Mouse (Mus musculus): ENCODE data around the gene Rdx. TPM values are rescaled to one million over a fixed set of nuclear protein-coding genes. Genes with fewer than 3 reads are reported as not detected.

The Rdx gene
- total and polyA plus RNA-seq, 3 experiments, result 103 to 152 (median 109) TPM

GRCm38 (mm10) chr9:52072202-52072601, 25.2 kb downstream of the Rdx start:
- H3K4me1 ChIP-seq (ENCODE audit: control insufficient read depth in 1 of 2, insufficient read depth in 2 of 2, low read length in 2 of 2), result peaks cover 0 to 17% of the 10 kb centered on the region in 2 experiments; a peak in 2 of 4 replicates
- H3K4me3 ChIP-seq (ENCODE audit: control insufficient read depth in 1 of 2, insufficient read depth in 1 of 2, low read depth in 2 of 2, low read length in 2 of 2), result no peak overlapping the region
- H3K79me2 ChIP-seq (ENCODE audit: control insufficient read depth, insufficient read depth, low read length, poor library complexity), result no peaks in the 10 kb centered on the region; the same call in 1 of the 2 replicates
- H3K9me3 ChIP-seq (replicated peaks; ENCODE audit: insufficient read depth, low read length), result no peaks in the 10 kb centered on the region
- peaks cover 11 to 75% of the 10 kb centered on the region in 2 experiments for H3K36me3 ChIP-seq (ENCODE audit: control insufficient read depth in 1 of 2, insufficient read depth in 2 of 2, low read length in 2 of 2)
- TF ChIP-seq CTCF (IDR thresholded peaks at IDR 0.05 in 2 of 3, conservative IDR thresholded peaks at IDR 0.05 in 1 of 3; ENCODE audit: control insufficient read depth in 1 of 3, insufficient read depth in 1 of 3, low read depth in 2 of 3, low read length in 3 of 3, poor library complexity in 1 of 3, severe bottlenecking in 1 of 3) (0 out of 6 replicates have a peak, but pooled peaks of 1 of the 3 experiments have one; percentile 9), MXI1 (IDR thresholded peaks at IDR 0.05; ENCODE audit: low read depth, low read length) (no peak)
- H3K27me3 ChIP-seq (ENCODE audit: control insufficient read depth in 1 of 2, insufficient read depth in 2 of 2, low read length in 2 of 2), result no peaks in the 10 kb centered on the region
- DNase-seq (ENCODE audit: low read depth, low spot score), result no peak
- no peak overlapping the region for H3K9ac ChIP-seq (ENCODE audit: control insufficient read depth, low read depth, low read length, poor library complexity, severe bottlenecking)
- no peak overlapping the region for H3K27ac ChIP-seq (ENCODE audit: control insufficient read depth, low read depth, low read length)

- Histone ChIP-seq H3K4me3 (ENCODE audit: control insufficient read depth in 1 of 2, insufficient read depth in 1 of 2, low read depth in 2 of 2, low read length in 2 of 2) (no peak overlapping the region), H3K4me1 (ENCODE audit: control insufficient read depth in 1 of 2, insufficient read depth in 2 of 2, low read length in 2 of 2) (peaks cover 4 to 7% of the 10 kb centered on the region in 2 experiments; a peak in 3 of 4 replicates), H3K27me3 (ENCODE audit: control insufficient read depth in 1 of 2, insufficient read depth in 2 of 2, low read length in 2 of 2) (no peaks in the 10 kb centered on the region), H3K36me3 (ENCODE audit: control insufficient read depth in 1 of 2, insufficient read depth in 2 of 2, low read length in 2 of 2) (peaks cover 13 to 68% of the 10 kb centered on the region in 2 experiments), H3K79me2 (ENCODE audit: control insufficient read depth, insufficient read depth, low read length, poor library complexity) (peaks cover 1% of the 10 kb centered on the region; the same call in 1 of the 2 replicates), H3K9me3 (replicated peaks; ENCODE audit: insufficient read depth, low read length) (no peaks in the 10 kb centered on the region), H3K9ac (ENCODE audit: control insufficient read depth, low read depth, low read length, poor library complexity, severe bottlenecking) (no peak overlapping the region), H3K27ac (ENCODE audit: control insufficient read depth, low read depth, low read length) (no peak overlapping the region)
- TF ChIP-seq GABPA (IDR thresholded peaks at IDR 0.05; ENCODE audit: low read depth, low read length), result no peak
- peak; percentile 43; the same call in 1 of the 2 replicates for TF ChIP-seq ETS1 (IDR thresholded peaks at IDR 0.05; ENCODE audit: low read depth, low read length)
- no peak for TF ChIP-seq UBTF (IDR thresholded peaks at IDR 0.05; ENCODE audit: borderline replicate concordance, insufficient read depth, low read depth, low read length)
- TF ChIP-seq POLR2A (IDR thresholded peaks at IDR 0.05; ENCODE audit: control insufficient read depth in 1 of 2, insufficient read depth in 1 of 2, low read depth in 1 of 2, low read length in 2 of 2, poor library complexity in 1 of 2), result no peak
- no peak for TF ChIP-seq CHD2 (IDR thresholded peaks at IDR 0.05; ENCODE audit: low read length)
- no peak for TF ChIP-seq MAFK (IDR thresholded peaks at IDR 0.05; ENCODE audit: borderline replicate concordance, low read depth, low read length)
- TF ChIP-seq CHD1 (IDR thresholded peaks at IDR 0.05; ENCODE audit: low read depth, low read length), result no peak
- peak; percentile 83; the same call in 1 of the 2 replicates for TF ChIP-seq RCOR1 (IDR thresholded peaks at IDR 0.05; ENCODE audit: low read depth, low read length)
- TF ChIP-seq CTCF (IDR thresholded peaks at IDR 0.05 in 2 of 3, conservative IDR thresholded peaks at IDR 0.05 in 1 of 3; ENCODE audit: control insufficient read depth in 1 of 3, insufficient read depth in 1 of 3, low read depth in 2 of 3, low read length in 3 of 3, poor library complexity in 1 of 3, severe bottlenecking in 1 of 3), result no peak
- TF ChIP-seq MYC (IDR thresholded peaks at IDR 0.05; ENCODE audit: low read depth, low read length), result no peak
- TF ChIP-seq GATA1 (IDR thresholded peaks at IDR 0.05; ENCODE audit: low read depth, low read length), result no peak
- no peak for TF ChIP-seq ZKSCAN1 (IDR thresholded peaks at IDR 0.05; ENCODE audit: low read depth, low read length)
- DNase-seq (ENCODE audit: low read depth, low spot score), result no peak
Observed at GRCm38 (mm10) chr9:52076089-52076488, 29.1 kb downstream of the Rdx start.

- no peak overlapping the region for H3K27ac ChIP-seq (ENCODE audit: control insufficient read depth, low read depth, low read length)
- H3K4me3 ChIP-seq (ENCODE audit: control insufficient read depth in 1 of 2, insufficient read depth in 1 of 2, low read depth in 2 of 2, low read length in 2 of 2), result no peak overlapping the region
- no peaks in the 10 kb centered on the region for H3K27me3 ChIP-seq (ENCODE audit: control insufficient read depth in 1 of 2, insufficient read depth in 2 of 2, low read length in 2 of 2)
- DNase-seq (ENCODE audit: low read depth, low spot score), result no peak
- peaks cover 10 to 20% of the 10 kb centered on the region in 2 experiments for H3K4me1 ChIP-seq (ENCODE audit: control insufficient read depth in 1 of 2, insufficient read depth in 2 of 2, low read length in 2 of 2)
- peaks cover 1% of the 10 kb centered on the region; the same call in 1 of the 2 replicates for H3K79me2 ChIP-seq (ENCODE audit: control insufficient read depth, insufficient read depth, low read length, poor library complexity)
- H3K9ac ChIP-seq (ENCODE audit: control insufficient read depth, low read depth, low read length, poor library complexity, severe bottlenecking), result no peak overlapping the region
- no peaks in the 10 kb centered on the region for H3K9me3 ChIP-seq (replicated peaks; ENCODE audit: insufficient read depth, low read length)
- H3K36me3 ChIP-seq (ENCODE audit: control insufficient read depth in 1 of 2, insufficient read depth in 2 of 2, low read length in 2 of 2), result peaks cover 22 to 61% of the 10 kb centered on the region in 2 experiments
- TF ChIP-seq MEF2A (IDR thresholded peaks at IDR 0.05; ENCODE audit: extremely low read depth, insufficient replicate concordance, low read depth, low read length, poor library complexity, severe bottlenecking), result no peak
- no peak for TF ChIP-seq MAX (IDR thresholded peaks at IDR 0.05; ENCODE audit: low read length)
- TF ChIP-seq HCFC1 (IDR thresholded peaks at IDR 0.05; ENCODE audit: low read depth, low read length), result no peak
- TF ChIP-seq USF1 (IDR thresholded peaks at IDR 0.05; ENCODE audit: low read depth, low read length), result no peak
- TF ChIP-seq ELF1 (IDR thresholded peaks at IDR 0.05; ENCODE audit: low read depth, low read length), result no peak
- TF ChIP-seq MXI1 (IDR thresholded peaks at IDR 0.05; ENCODE audit: low read depth, low read length), result no peak
- no peak for TF ChIP-seq SMC3 (IDR thresholded peaks at IDR 0.05; ENCODE audit: low read depth, low read length)
- TF ChIP-seq GABPA (IDR thresholded peaks at IDR 0.05; ENCODE audit: low read depth, low read length), result no peak
- no peak for TF ChIP-seq TBP (IDR thresholded peaks at IDR 0.05; ENCODE audit: low read depth, low read length)
- no peak for TF ChIP-seq POLR2A (IDR thresholded peaks at IDR 0.05; ENCODE audit: control insufficient read depth in 1 of 2, insufficient read depth in 1 of 2, low read depth in 1 of 2, low read length in 2 of 2, poor library complexity in 1 of 2)
- TF ChIP-seq TCF12 (IDR thresholded peaks at IDR 0.05; ENCODE audit: low read depth, low read length), result no peak
- no peak for TF ChIP-seq SIN3A (IDR thresholded peaks at IDR 0.05; ENCODE audit: low read length)
- TF ChIP-seq MYB (IDR thresholded peaks at IDR 0.05; ENCODE audit: low read depth, low read length), result no peak
- TF ChIP-seq ETS1 (IDR thresholded peaks at IDR 0.05; ENCODE audit: low read depth, low read length), result no peak
- TF ChIP-seq POLR2AphosphoS5 (IDR thresholded peaks at IDR 0.05; ENCODE audit: borderline replicate concordance, low read depth, low read length), result no peak
Observed at GRCm38 (mm10) chr9:52077692-52078091, 30.7 kb downstream of the Rdx start.

Measured in MEL (cell line).